Mouse (Mus musculus) thymus, adult 2 months (tissue): ENCODE measurements around the gene Ncoa6. TPM values are rescaled to one million over a fixed set of nuclear protein-coding genes. Genes with fewer than 3 reads are reported as not detected.
"Not testable (repeated sequence)": the region's sequence is repeated elsewhere in the genome, so short reads cannot be mapped to it uniquely, and the experiment has no call there.

Experiments used
- DNase-seq: peaks from one replicate; pipeline ENCODE4 v3.0.0; 2021
- H3K27ac ChIP-seq: fragments of 200-500 bp; 2 replicates; pipeline ENCODE4 v1.5.1; 2012; ENCODE audit warnings: low read length, control low read depth; ENCODE audit not compliant: control insufficient read depth, insufficient read depth
- H3K27me3 ChIP-seq: fragments of 200-500 bp; 2 replicates; pipeline ENCODE4 v1.6.1; 2012; ENCODE audit warnings: mild to moderate bottlenecking, low read length, moderate library complexity, mixed read lengths; ENCODE audit not compliant: control insufficient read depth, insufficient read depth
- H3K36me3 ChIP-seq: fragments of 200-500 bp; 2 replicates; pipeline ENCODE4 v1.6.1; 2012; ENCODE audit warnings: mild to moderate bottlenecking, low read length, moderate library complexity; ENCODE audit not compliant: control insufficient read depth, insufficient read depth
- H3K4me1 ChIP-seq: fragments of 200-500 bp; replicated peaks from 2 replicates; pipeline ENCODE4 v1.6.1; 2012; ENCODE audit warnings: low read length; ENCODE audit not compliant: control insufficient read depth, insufficient read depth
- H3K4me3 ChIP-seq: fragments of 200-500 bp; 2 replicates; pipeline ENCODE4 v1.5.1; 2012; ENCODE audit warnings: mild to moderate bottlenecking, low read length, control low read depth, moderate library complexity; ENCODE audit not compliant: control insufficient read depth, insufficient read depth
- CTCF ChIP-seq: fragments of 200-500 bp; IDR thresholded peaks from 2 replicates; pipeline ENCODE4 v1.5.1; 2012; ENCODE audit warnings: mild to moderate bottlenecking, control low read depth, low read length, moderate library complexity, borderline replicate concordance; ENCODE audit not compliant: control insufficient read depth, poor library complexity, insufficient read depth; ENCODE audit errors: extremely low read depth
- POLR2A ChIP-seq: fragments of 200-500 bp; IDR thresholded peaks from 2 replicates; pipeline ENCODE4 v1.6.1; 2012; ENCODE audit warnings: mild to moderate bottlenecking, low read length, control low read depth, moderate library complexity; ENCODE audit not compliant: control insufficient read depth, poor library complexity, insufficient read depth; ENCODE audit errors: extremely low read depth
- WGBS: fragments of 180-500 bp; shearing (Covaris S2); methylation state at CpG from one replicate; pipeline ENCODE4 v1.1.7; 2018; 5-methylcytosine and 5-hydroxymethylcytosine counted together
- polyA plus RNA-seq: library from polyadenylated mRNA; depleted of rRNA; stranded (reverse); fragments of >200 nt; gene quantifications from 2 replicates; pipeline ENCODE4 v1.2.3, GENCODE M21; 2012

Ncoa6 gene
- polyA plus RNA-seq, 1 experiment: 32.8 TPM

- Histone ChIP-seq H3K4me1 (no peaks in the 10 kb centered on the region), H3K27ac (no peak overlapping the region), H3K27me3 (no peaks in the 10 kb centered on the region), H3K4me3 (no peak overlapping the region), H3K36me3 (no peaks in the 10 kb centered on the region)
- peak; percentile 57 for DNase-seq
- WGBS: 65% methylated on average over 3 of the region's 3 CpGs
- TF ChIP-seq CTCF (no peak), POLR2A (no peak)
These were observed 8.3 kb upstream of the Ncoa6 start for GRCm38 (mm10) chr2:155482021-155482420.

GRCm38 (mm10) chr2:155472671-155473569, 774 bp downstream of the Ncoa6 start:
- no peaks in the 10 kb centered on the region for H3K36me3 ChIP-seq
- DNase-seq: peak; percentile 37
- H3K4me3 ChIP-seq: peak overlapping the region; percentile 71
- 1% methylated on average over 65 of the region's 71 CpGs for WGBS
- H3K27ac ChIP-seq: peak overlapping the region; percentile 22; the same call in 1 of the 2 replicates
- TF ChIP-seq CTCF (no peak), POLR2A (no peak)
- peaks cover 6% of the 10 kb centered on the region for H3K4me1 ChIP-seq
- no peaks in the 10 kb centered on the region for H3K27me3 ChIP-seq

- no peak for TF ChIP-seq CTCF
- TF ChIP-seq POLR2A: no peak
- Histone ChIP-seq H3K27ac (no peak overlapping the region), H3K4me1 (no peaks in the 10 kb centered on the region), H3K4me3 (no peak overlapping the region), H3K27me3 (no peaks in the 10 kb centered on the region), H3K36me3 (no peaks in the 10 kb centered on the region)
- WGBS: 93% methylated on average over 1 of the region's 1 CpGs
- no peak for DNase-seq
These were observed 6.8 kb downstream of the Ncoa6 start for GRCm38 (mm10) chr2:155466861-155467260.

- no peaks in the 10 kb centered on the region for H3K27me3 ChIP-seq
- no peak overlapping the region for H3K4me3 ChIP-seq
- H3K36me3 ChIP-seq: no peaks in the 10 kb centered on the region
- no peak overlapping the region for H3K27ac ChIP-seq
- WGBS: 93% methylated on average over 7 of the region's 7 CpGs
- no peak for TF ChIP-seq CTCF
- TF ChIP-seq POLR2A: no peak
- H3K4me1 ChIP-seq: no peaks in the 10 kb centered on the region
- DNase-seq: no peak
These were observed 20.1 kb downstream of the Ncoa6 start for GRCm38 (mm10) chr2:155453591-155453990.

GRCm38 (mm10) chr2:155451256-155451655, 22.4 kb downstream of the Ncoa6 start:
- no peak overlapping the region for H3K27ac ChIP-seq
- H3K4me1 ChIP-seq: no peaks in the 10 kb centered on the region
- no peak overlapping the region for H3K4me3 ChIP-seq
- no peaks in the 10 kb centered on the region for H3K36me3 ChIP-seq
- no peaks in the 10 kb centered on the region for H3K27me3 ChIP-seq
- no peak for DNase-seq
- WGBS: 90% methylated on average over 5 of the region's 5 CpGs
- TF ChIP-seq CTCF: no peak

GRCm38 (mm10) chr2:155447906-155448305, 25.8 kb downstream of the Ncoa6 start:
- not testable (repeated sequence) for H3K27ac ChIP-seq, DNase-seq, H3K4me3 ChIP-seq, H3K27me3 ChIP-seq, H3K36me3 ChIP-seq, H3K4me1 ChIP-seq
- 100% methylated on average over 1 of the region's 1 CpGs for WGBS

GRCm38 (mm10) chr2:155443446-155443845, 30.2 kb downstream of the Ncoa6 start:
- H3K4me1 ChIP-seq: no peaks in the 10 kb centered on the region
- H3K27ac ChIP-seq: no peak overlapping the region
- TF ChIP-seq POLR2A: no peak
- TF ChIP-seq CTCF: no peak
- no peaks in the 10 kb centered on the region for H3K36me3 ChIP-seq
- WGBS: 93% methylated on average over 2 of the region's 2 CpGs
- no peak overlapping the region for H3K4me3 ChIP-seq
- H3K27me3 ChIP-seq: no peaks in the 10 kb centered on the region
- no peak for DNase-seq
